Mouse (Mus musculus) kidney, adult 8-10 months (tissue): ENCODE data around the gene Podxl2.

Source experiments
- DNase-seq, 2 experiments: peaks; one replicate each; pipeline ENCODE4 v3.0.0; 2022

The Podxl2 gene

DNA sequence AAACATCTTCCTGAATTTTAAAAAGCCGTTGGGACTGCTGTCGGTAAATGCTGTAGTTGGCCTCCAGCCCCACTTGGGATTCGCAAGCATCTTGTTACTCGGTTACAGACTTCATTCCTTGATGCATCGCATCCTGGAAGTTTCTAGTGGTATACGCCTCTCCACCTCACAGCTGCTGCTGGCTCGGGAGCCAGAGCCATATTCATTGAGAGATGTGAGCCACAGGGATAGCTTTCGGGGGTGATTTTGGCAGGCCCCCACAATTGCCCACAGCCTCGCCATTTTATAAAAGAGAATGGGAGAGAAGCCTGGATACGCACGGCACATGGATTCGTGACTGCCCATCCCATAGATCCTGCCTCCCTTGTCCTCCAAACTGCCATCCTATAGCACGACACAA is 81.0 kb downstream of the Podxl2 start:
- DNase-seq, result no peak

DNA sequence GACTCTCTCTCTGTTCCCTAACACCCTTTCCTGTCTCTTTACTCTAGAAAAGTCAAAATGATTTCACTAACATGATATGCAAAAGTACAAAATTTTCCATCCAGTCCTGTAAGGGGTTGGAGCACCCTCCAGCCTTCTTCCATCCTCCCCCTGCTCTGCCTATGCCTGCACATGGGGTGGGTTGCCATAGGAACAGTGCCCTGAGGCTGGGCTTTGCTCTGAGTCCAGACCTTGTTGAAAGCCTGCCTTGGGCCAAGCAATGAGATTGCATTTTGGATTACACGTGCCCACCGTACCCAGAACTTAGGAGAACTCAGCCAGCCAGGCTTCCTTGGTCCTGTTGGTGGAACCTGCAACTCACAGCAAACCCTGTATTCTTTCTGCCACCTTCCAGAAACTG is 81.6 kb downstream of the Podxl2 start:
- DNase-seq, result no peak
